Mouse (Mus musculus) hindbrain, embryonic 13.5 days (tissue): ENCODE data around the gene Tmem229b. TPM values are rescaled to one million over a fixed set of nuclear protein-coding genes. Genes with fewer than 3 reads are reported as not detected.
"Not testable (repeated sequence)": the region's sequence is repeated elsewhere in the genome, so short reads cannot be mapped to it uniquely, and the experiment has no call there.

Source experiments
- ATAC-seq: fragments of 200-750 bp; cut with Nextera tagmentation; 2 replicates; pipeline ENCODE4 v1.8.0; 2017; ENCODE audit warnings: moderate TSS enrichment; ENCODE audit not compliant: low FRiP score
- H3K27ac ChIP-seq: fragments of 300-500 bp; sonication (generic); 2 replicates; pipeline ENCODE4 v1.5.1; 2015; ENCODE audit warnings: inconsistent platforms, mild to moderate bottlenecking, moderate library complexity
- H3K27me3 ChIP-seq: fragments of 300-500 bp; sonication (generic); 2 replicates; pipeline ENCODE4 v1.6.1; 2015; ENCODE audit warnings: mild to moderate bottlenecking, inconsistent platforms
- H3K36me3 ChIP-seq: fragments of 300-500 bp; sonication (generic); 2 replicates; pipeline ENCODE4 v1.6.1; 2015; ENCODE audit warnings: mild to moderate bottlenecking, inconsistent platforms
- H3K4me1 ChIP-seq: fragments of 300-500 bp; sonication (generic); replicated peaks from 2 replicates; pipeline ENCODE4 v1.6.1; 2015; ENCODE audit warnings: inconsistent platforms
- H3K4me2 ChIP-seq: fragments of 300-500 bp; sonication (generic); 2 replicates; pipeline ENCODE4 v1.6.1; 2015; ENCODE audit warnings: inconsistent platforms, mild to moderate bottlenecking, moderate library complexity
- H3K4me3 ChIP-seq: fragments of 300-500 bp; sonication (generic); 2 replicates; pipeline ENCODE4 v1.5.1; 2015; ENCODE audit warnings: mild to moderate bottlenecking, inconsistent platforms
- H3K9ac ChIP-seq: fragments of 300-500 bp; sonication (generic); 2 replicates; pipeline ENCODE4 v1.6.1; 2015; ENCODE audit warnings: mild to moderate bottlenecking, inconsistent platforms
- H3K9me3 ChIP-seq: fragments of 300-500 bp; sonication (generic); 2 replicates; pipeline ENCODE4 v1.6.1; 2016; ENCODE audit warnings: inconsistent platforms
- WGBS: fragments of 180-500 bp; shearing (Covaris S2); methylation state at CpG from one replicate; pipeline ENCODE4 v1.1.7; 2015; 5-methylcytosine and 5-hydroxymethylcytosine counted together
- polyA plus RNA-seq: library from polyadenylated mRNA; unstranded; fragments of >200 nt; fragmentation: Nextera tagmentation; extraction: Ambion mirVana; gene quantifications from 2 replicates; pipeline ENCODE4 v1.2.1, GENCODE M21; 2015

Gene Tmem229b
- polyA plus RNA-seq, 1 experiment from 2014 or later: 44.1 TPM

DNA sequence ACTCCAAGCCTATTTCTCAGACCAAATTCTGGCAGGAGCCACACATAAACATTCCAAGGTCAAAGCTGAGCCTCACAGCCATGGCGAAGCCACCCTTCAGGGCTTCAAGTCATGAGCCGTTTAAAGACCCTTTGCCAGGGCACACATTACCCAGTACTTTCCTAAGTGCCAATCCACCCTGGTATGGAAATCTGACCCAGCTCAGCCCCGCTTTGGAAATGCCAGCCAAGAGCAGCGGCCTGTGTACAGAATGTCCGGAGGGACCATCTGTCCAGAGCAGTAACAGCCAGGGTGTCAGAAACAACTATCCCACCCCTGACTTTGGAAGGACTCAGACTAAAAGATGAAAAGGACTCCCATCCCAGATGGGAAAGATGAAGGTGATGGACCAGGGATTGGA lies 32.7 kb downstream of the Tmem229b start:
- no peak overlapping the region for H3K9ac ChIP-seq
- H3K4me2 ChIP-seq: no peak overlapping the region
- no peaks in the 10 kb centered on the region; the same call in 1 of the 2 replicates for H3K4me1 ChIP-seq
- WGBS: 95% methylated on average over 5 of the region's 5 CpGs
- H3K27me3 ChIP-seq: no peaks in the 10 kb centered on the region
- H3K27ac ChIP-seq: no peak overlapping the region
- H3K4me3 ChIP-seq: no peak overlapping the region
- no peak for ATAC-seq
- H3K9me3 ChIP-seq: 0 out of 2 replicates have a peak, but pooled peaks cover 4% of the 10 kb centered on the region
- H3K36me3 ChIP-seq: peaks cover 51% of the 10 kb centered on the region

DNA sequence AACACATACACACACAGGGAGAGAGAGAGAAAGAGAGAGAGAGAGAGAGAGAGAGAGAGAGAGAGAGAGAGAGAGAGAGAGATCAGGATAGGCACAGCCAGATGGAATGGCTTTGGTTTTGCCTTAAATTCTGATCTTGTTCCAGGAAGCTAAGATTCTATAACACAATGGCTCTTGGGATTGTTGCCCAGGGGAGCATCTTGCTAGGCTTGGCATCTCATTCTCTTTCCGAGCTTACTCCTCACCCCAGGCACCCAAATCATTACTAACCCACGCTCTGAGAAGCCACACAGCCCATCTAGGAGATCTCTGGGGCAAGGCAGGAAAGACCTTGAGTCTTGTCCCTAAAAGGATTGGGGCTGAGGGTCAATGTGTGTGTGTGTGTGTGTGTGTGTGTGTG lies 33.6 kb downstream of the Tmem229b start:
- H3K36me3 ChIP-seq: peaks cover 58% of the 10 kb centered on the region
- H3K27me3 ChIP-seq: no peaks in the 10 kb centered on the region
- no peak overlapping the region for H3K27ac ChIP-seq
- no peak overlapping the region for H3K4me3 ChIP-seq
- no peak overlapping the region for H3K9ac ChIP-seq
- 70% methylated on average over 2 of the region's 2 CpGs for WGBS
- no peak for ATAC-seq
- H3K4me1 ChIP-seq: no peaks in the 10 kb centered on the region; the same call in 1 of the 2 replicates
- 0 out of 2 replicates have a peak, but pooled peaks cover under 1% of the 10 kb centered on the region for H3K9me3 ChIP-seq
- no peak overlapping the region for H3K4me2 ChIP-seq

DNA sequence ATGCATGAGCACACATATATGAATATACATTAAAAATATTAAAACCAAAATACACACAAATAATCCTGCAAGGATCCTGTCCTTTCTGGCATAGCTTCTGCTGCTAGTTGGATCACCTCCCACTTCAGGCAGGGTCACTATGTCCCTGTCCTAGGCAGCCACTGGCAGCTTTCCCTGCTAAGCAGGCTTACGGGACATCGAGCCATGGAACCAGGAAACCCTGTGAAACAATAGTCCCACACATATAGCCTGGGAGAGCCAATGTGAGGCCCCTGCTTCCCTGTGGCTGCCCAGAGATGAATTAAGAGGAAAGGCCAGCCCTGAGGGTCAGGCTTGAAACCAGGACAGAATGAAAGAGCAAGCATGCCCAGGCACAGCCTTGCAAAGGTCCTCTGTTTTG lies 35.8 kb downstream of the Tmem229b start:
- Histone ChIP-seq H3K4me3 (no peak overlapping the region), H3K4me1 (no peaks in the 10 kb centered on the region; the same call in 1 of the 2 replicates), H3K4me2 (no peak overlapping the region), H3K9ac (no peak overlapping the region), H3K9me3 (no peaks in the 10 kb centered on the region), H3K27ac (no peak overlapping the region), H3K27me3 (no peaks in the 10 kb centered on the region), H3K36me3 (peaks cover 58% of the 10 kb centered on the region)
- WGBS: 58% methylated on average over 2 of the region's 2 CpGs
- ATAC-seq: no peak

- Histone ChIP-seq H3K36me3 (peaks cover 55% of the 10 kb centered on the region), H3K27ac (no peak overlapping the region), H3K9me3 (no peaks in the 10 kb centered on the region), H3K4me1 (no peaks in the 10 kb centered on the region; the same call in 1 of the 2 replicates), H3K9ac (no peak overlapping the region), H3K27me3 (no peaks in the 10 kb centered on the region), H3K4me3 (no peak overlapping the region), H3K4me2 (no peak overlapping the region)
- no peak for ATAC-seq
- 85% methylated on average over 7 of the region's 7 CpGs for WGBS
These were observed 36.7 kb downstream of the Tmem229b start for GRCm38 (mm10) chr12:78970725-78971124.

- not testable (repeated sequence) for H3K9ac ChIP-seq, H3K4me2 ChIP-seq, ATAC-seq, H3K4me1 ChIP-seq, H3K4me3 ChIP-seq, H3K9me3 ChIP-seq, H3K27me3 ChIP-seq, H3K27ac ChIP-seq
- 88% methylated on average over 11 of the region's 11 CpGs for WGBS
- H3K36me3 ChIP-seq: peaks cover 63% of the 10 kb centered on the region
These were observed 42.9 kb downstream of the Tmem229b start for GRCm38 (mm10) chr12:78964496-78964895.

- no peak for ATAC-seq
- 87% methylated on average over 4 of the region's 4 CpGs for WGBS
- peaks cover 32% of the 10 kb centered on the region for H3K36me3 ChIP-seq
- no peak overlapping the region for H3K27ac ChIP-seq
- H3K9ac ChIP-seq: no peak overlapping the region
- H3K4me2 ChIP-seq: no peak overlapping the region
- no peaks in the 10 kb centered on the region for H3K4me1 ChIP-seq
- H3K9me3 ChIP-seq: peaks cover 27% of the 10 kb centered on the region
- H3K4me3 ChIP-seq: no peak overlapping the region
- H3K27me3 ChIP-seq: no peaks in the 10 kb centered on the region
These were observed 51.0 kb downstream of the Tmem229b start for GRCm38 (mm10) chr12:78956405-78956804.

DNA sequence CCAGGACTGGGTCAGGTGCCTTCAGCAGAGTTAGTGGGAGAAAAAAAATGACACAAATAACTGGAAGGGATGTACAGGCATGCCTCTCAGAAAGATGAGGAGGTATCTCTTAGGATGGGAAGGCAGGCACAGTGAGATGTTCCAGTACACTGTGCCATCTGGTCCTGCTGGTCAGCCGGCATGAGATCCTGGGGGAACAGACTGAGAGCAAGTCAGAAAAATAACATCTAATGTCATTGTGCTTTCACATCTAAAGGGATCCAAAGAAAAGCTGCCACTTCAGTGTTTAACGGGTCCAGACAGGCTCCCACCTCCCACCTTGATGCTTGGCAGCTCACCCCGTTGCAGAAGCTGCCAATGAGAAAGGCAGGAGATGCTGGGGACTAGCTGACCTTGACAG lies 54.9 kb downstream of the Tmem229b start:
- no peak overlapping the region for H3K4me2 ChIP-seq
- ATAC-seq: no peak
- H3K9me3 ChIP-seq: peaks cover 24% of the 10 kb centered on the region
- H3K36me3 ChIP-seq: 0 out of 2 replicates have a peak, but pooled peaks cover 3% of the 10 kb centered on the region
- no peaks in the 10 kb centered on the region; the same call in 1 of the 2 replicates for H3K4me1 ChIP-seq
- no peak overlapping the region for H3K9ac ChIP-seq
- H3K4me3 ChIP-seq: no peak overlapping the region
- H3K27ac ChIP-seq: no peak overlapping the region
- H3K27me3 ChIP-seq: no peaks in the 10 kb centered on the region
- WGBS: 74% methylated on average over 3 of the region's 3 CpGs

DNA sequence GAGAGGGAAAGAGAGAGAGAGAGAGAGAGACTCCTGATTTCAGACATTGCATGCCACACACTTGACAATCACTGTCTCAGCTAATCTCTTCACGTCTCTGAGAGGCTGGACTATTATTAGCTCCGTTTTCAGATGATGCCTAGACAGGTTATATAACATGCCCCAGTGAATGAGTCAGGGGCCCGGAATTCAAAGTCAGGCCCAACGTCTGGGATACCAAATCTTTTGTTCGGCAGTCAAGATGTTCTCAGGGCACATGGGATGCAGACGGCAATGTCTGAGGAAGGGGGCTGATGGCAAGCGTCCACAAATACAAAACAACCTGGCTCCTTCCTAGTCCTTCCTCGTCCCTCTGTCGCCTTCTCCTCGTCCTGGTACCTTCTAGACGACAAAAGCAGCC lies 55.4 kb downstream of the Tmem229b start:
- no peak overlapping the region for H3K4me2 ChIP-seq
- peaks cover 20% of the 10 kb centered on the region; the same call in 1 of the 2 replicates for H3K9me3 ChIP-seq
- no peaks in the 10 kb centered on the region for H3K27me3 ChIP-seq
- H3K4me3 ChIP-seq: no peak overlapping the region
- 0 out of 2 replicates have a peak, but pooled peaks cover 3% of the 10 kb centered on the region for H3K36me3 ChIP-seq
- WGBS: 75% methylated on average over 11 of the region's 11 CpGs
- no peak overlapping the region for H3K27ac ChIP-seq
- H3K9ac ChIP-seq: no peak overlapping the region
- H3K4me1 ChIP-seq: no peaks in the 10 kb centered on the region; the same call in 1 of the 2 replicates
- no peak for ATAC-seq

GRCm38 (mm10) chr12:78947661-78948060 lies 59.8 kb downstream of the Tmem229b start:
- no peak for ATAC-seq
- Histone ChIP-seq H3K4me3 (no peak overlapping the region), H3K27me3 (no peaks in the 10 kb centered on the region), H3K4me1 (no peaks in the 10 kb centered on the region; the same call in 1 of the 2 replicates), H3K9me3 (no peaks in the 10 kb centered on the region), H3K9ac (no peak overlapping the region), H3K4me2 (no peak overlapping the region), H3K36me3 (no peaks in the 10 kb centered on the region), H3K27ac (no peak overlapping the region)
- WGBS: 79% methylated on average over 5 of the region's 5 CpGs

- Histone ChIP-seq H3K4me1 (no peaks in the 10 kb centered on the region; the same call in 1 of the 2 replicates), H3K9ac (no peak overlapping the region), H3K36me3 (no peaks in the 10 kb centered on the region), H3K9me3 (no peaks in the 10 kb centered on the region), H3K4me2 (no peak overlapping the region), H3K27me3 (no peaks in the 10 kb centered on the region), H3K27ac (no peak overlapping the region), H3K4me3 (no peak overlapping the region)
- ATAC-seq: no peak
- 85% methylated on average over 6 of the region's 6 CpGs for WGBS
These were observed 60.3 kb downstream of the Tmem229b start for GRCm38 (mm10) chr12:78947161-78947560.

DNA sequence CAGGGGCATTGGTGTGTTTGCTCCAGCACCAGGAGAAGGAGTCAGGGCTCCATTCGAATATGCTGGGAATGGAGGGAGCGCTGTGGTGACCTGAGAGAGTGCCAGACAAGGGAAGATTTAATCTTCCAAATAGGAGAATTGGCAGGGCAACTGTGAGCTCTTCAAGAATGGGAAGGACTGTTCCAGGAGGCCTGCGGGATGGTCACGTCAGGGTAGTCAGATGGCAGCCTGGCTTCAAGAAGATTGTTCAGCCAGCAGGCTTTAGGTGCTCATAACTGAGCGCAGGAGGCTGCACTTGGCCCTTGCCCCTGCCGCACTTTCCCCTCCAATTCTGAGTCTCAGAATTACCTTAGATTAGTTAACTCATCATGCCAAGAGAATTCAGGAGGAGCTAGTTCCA lies 64.5 kb downstream of the Tmem229b start:
- no peak overlapping the region for H3K4me3 ChIP-seq
- no peak overlapping the region for H3K9ac ChIP-seq
- H3K36me3 ChIP-seq: no peaks in the 10 kb centered on the region
- H3K4me2 ChIP-seq: no peak overlapping the region
- H3K27ac ChIP-seq: no peak overlapping the region
- H3K27me3 ChIP-seq: no peaks in the 10 kb centered on the region
- H3K9me3 ChIP-seq: no peaks in the 10 kb centered on the region
- no peak for ATAC-seq
- no peaks in the 10 kb centered on the region for H3K4me1 ChIP-seq
- WGBS: 92% methylated on average over 6 of the region's 6 CpGs

DNA sequence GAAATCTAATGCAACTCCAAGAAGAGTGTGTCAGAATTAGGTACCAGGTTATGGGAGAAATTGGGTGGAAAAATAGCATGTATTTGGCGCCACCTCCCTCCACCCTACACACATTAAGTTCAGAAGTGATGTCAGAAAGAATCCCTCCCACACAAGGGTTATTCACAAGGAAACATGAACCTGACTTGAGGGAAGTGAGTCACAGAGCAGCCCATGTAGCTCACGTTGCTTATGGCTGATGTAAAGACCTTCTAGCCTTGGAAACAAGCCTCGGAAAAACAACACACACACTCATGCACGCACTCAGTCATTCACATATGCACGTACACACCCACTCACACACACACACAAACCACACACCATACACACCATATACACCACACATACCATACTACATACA lies 67.3 kb downstream of the Tmem229b start:
- 84% methylated on average over 5 of the region's 5 CpGs for WGBS
- H3K27ac ChIP-seq: no peak overlapping the region
- no peaks in the 10 kb centered on the region for H3K4me1 ChIP-seq
- H3K9me3 ChIP-seq: no peaks in the 10 kb centered on the region
- H3K9ac ChIP-seq: no peak overlapping the region
- no peaks in the 10 kb centered on the region for H3K36me3 ChIP-seq
- no peak overlapping the region for H3K4me2 ChIP-seq
- H3K27me3 ChIP-seq: no peaks in the 10 kb centered on the region
- no peak overlapping the region for H3K4me3 ChIP-seq
- no peak for ATAC-seq

- Histone ChIP-seq H3K4me3 (no peak overlapping the region), H3K4me1 (no peaks in the 10 kb centered on the region), H3K9ac (no peak overlapping the region), H3K4me2 (no peak overlapping the region), H3K36me3 (no peaks in the 10 kb centered on the region), H3K27ac (no peak overlapping the region), H3K9me3 (no peaks in the 10 kb centered on the region), H3K27me3 (no peaks in the 10 kb centered on the region)
- no peak for ATAC-seq
- WGBS: 84% methylated on average over 7 of the region's 7 CpGs
These were observed 67.9 kb downstream of the Tmem229b start for GRCm38 (mm10) chr12:78939393-78940037.
